In genomic region chr12:75649058-75649705, GRCm38 (mm10) we compare ENCODE assay signal across 12 mouse cellular contexts. TPM values are rescaled to one million over a fixed set of nuclear protein-coding genes. Genes with fewer than 3 reads are reported as not detected.
DNase-seq lines count a peak whose midpoint lies in the region; ATAC-seq and TF ChIP-seq lines count a peak whose summit lies in the region.
"Had no signal": no experiment of that assay in that cellular context is flagged by ENCODE, and none has a peak within 500 bp of the region (broad histone marks: within the 10 kb centered on the region; RNA-seq: fewer than 3 reads in every experiment).

No protein-coding gene starts in this region.

- DNase-seq in layer of hippocampus, adult 9-11 months: peak; percentile 51
- DNase-seq in layer of hippocampus, postnatal 36 days: no peak
- DNase-seq in brain, embryonic 14.5 days (ENCODE audit: low read depth): peak; percentile 92
- DNase-seq in midbrain, embryonic 11.5 days (ENCODE audit: low spot score, missing footprints): peak; percentile 85
- no peak for DNase-seq in liver, postnatal 0 days
- DNase-seq in spleen, adult 18-20 months: no peak
- DNase-seq: kidney, postnatal 14 days; thymus, adult 2 months had no signal

- no peak for TF ChIP-seq CTCF in brain, embryonic 14.5 days (IDR thresholded peaks at IDR 0.05; ENCODE audit: borderline replicate concordance, extremely low read depth, insufficient read depth, insufficient read length)
- TF ChIP-seq CTCF in liver, postnatal 0 days (IDR thresholded peaks at IDR 0.05; ENCODE audit: low read depth): no peak

- H3K4me2 ChIP-seq in forebrain, embryonic 16.5 days (ENCODE audit: low read length): no peak overlapping the region
- no peak overlapping the region for H3K4me2 ChIP-seq in midbrain, embryonic 11.5 days
- H3K4me2 ChIP-seq in liver, postnatal 0 days (ENCODE audit: low read depth, low read length): no peak overlapping the region
- H3K4me2 ChIP-seq: embryonic facial prominence, embryonic 12.5 days; limb, embryonic 12.5 days had no signal

- 38% methylated on average over 12 of the region's 12 CpGs for WGBS in forebrain, embryonic 16.5 days
- 46% methylated on average over 12 of the region's 12 CpGs for WGBS in midbrain, embryonic 11.5 days
- WGBS in liver, postnatal 0 days (ENCODE audit: insufficient replicate concordance): 76% methylated on average over 11 of the region's 12 CpGs

- H3K4me3 ChIP-seq in forebrain, embryonic 16.5 days (replicated peaks; ENCODE audit: low read length): no peak overlapping the region
- no peak overlapping the region for H3K4me3 ChIP-seq in midbrain, embryonic 11.5 days (ENCODE audit: low read depth, low read length)
- H3K4me3 ChIP-seq in liver, postnatal 0 days (ENCODE audit: low read depth, low read length): no peak overlapping the region
- H3K4me3 ChIP-seq: embryonic facial prominence, embryonic 12.5 days; limb, embryonic 12.5 days had no signal

- ATAC-seq in forebrain, embryonic 16.5 days: peak; percentile 94
- peak; percentile 91 for ATAC-seq in midbrain, embryonic 11.5 days (ENCODE audit: low FRiP score)
- ATAC-seq in liver, postnatal 0 days: no peak
- no peak for ATAC-seq in inflammation-experienced regulatory T-cells, adult 6 months

- H3K9ac ChIP-seq in forebrain, embryonic 16.5 days (replicated peaks; ENCODE audit: low read depth, low read length): no peak overlapping the region
- no peak overlapping the region for H3K9ac ChIP-seq in midbrain, embryonic 11.5 days (ENCODE audit: low read length)
- H3K9ac ChIP-seq in liver, postnatal 0 days (replicated peaks): no peak overlapping the region
- H3K9ac ChIP-seq: embryonic facial prominence, embryonic 12.5 days; limb, embryonic 12.5 days had no signal

- H3K36me3 ChIP-seq in forebrain, embryonic 16.5 days (ENCODE audit: control insufficient read depth, insufficient read depth): no peaks in the 10 kb centered on the region
- H3K36me3 ChIP-seq in midbrain, embryonic 11.5 days (ENCODE audit: control insufficient read depth, insufficient read depth, low read length): no peaks in the 10 kb centered on the region
- no peaks in the 10 kb centered on the region for H3K36me3 ChIP-seq in liver, postnatal 0 days (replicated peaks; ENCODE audit: insufficient read depth, low read length)
- H3K36me3 ChIP-seq: embryonic facial prominence, embryonic 12.5 days; limb, embryonic 12.5 days had no signal

- no peak for TF ChIP-seq POLR2A in brain, embryonic 14.5 days (IDR thresholded peaks at IDR 0.05; ENCODE audit: borderline replicate concordance, extremely low read depth, insufficient read depth, insufficient read length, poor library complexity, severe bottlenecking)

- H3K4me1 ChIP-seq in forebrain, embryonic 16.5 days (replicated peaks; ENCODE audit: control insufficient read depth, insufficient read depth, low read length): peaks cover 7% of the 10 kb centered on the region
- peaks cover 5% of the 10 kb centered on the region; the same call in 1 of the 2 replicates for H3K4me1 ChIP-seq in midbrain, embryonic 11.5 days (ENCODE audit: control insufficient read depth, insufficient read depth, low read length)
- no peaks in the 10 kb centered on the region for H3K4me1 ChIP-seq in liver, postnatal 0 days (ENCODE audit: insufficient read depth)
- H3K4me1 ChIP-seq: embryonic facial prominence, embryonic 12.5 days had no signal

- TF ChIP-seq EP300 in liver, postnatal 0 days (IDR thresholded peaks at IDR 0.05; ENCODE audit: low read depth): no peak

- 0 out of 2 replicates have a peak overlapping the region, but pooled peaks have one; percentile 4 for H3K27ac ChIP-seq in forebrain, embryonic 16.5 days (ENCODE audit: low read length)
- no peak overlapping the region for H3K27ac ChIP-seq in midbrain, embryonic 11.5 days (ENCODE audit: low read depth, low read length)
- H3K27ac ChIP-seq in liver, postnatal 0 days (ENCODE audit: low read depth): no peak overlapping the region
- H3K27ac ChIP-seq: embryonic facial prominence, embryonic 12.5 days; limb, embryonic 12.5 days had no signal

- H3K9me3 ChIP-seq in forebrain, embryonic 16.5 days (ENCODE audit: control insufficient read depth, low read length): no peaks in the 10 kb centered on the region
- no peaks in the 10 kb centered on the region for H3K9me3 ChIP-seq in midbrain, embryonic 11.5 days (ENCODE audit: control insufficient read depth, low read length)
- 0 out of 2 replicates have a peak, but pooled peaks cover 2% of the 10 kb centered on the region for H3K9me3 ChIP-seq in liver, postnatal 0 days (ENCODE audit: low read length)
- H3K9me3 ChIP-seq: embryonic facial prominence, embryonic 12.5 days; limb, embryonic 12.5 days had no signal

- no peaks in the 10 kb centered on the region for H3K27me3 ChIP-seq in forebrain, embryonic 16.5 days (replicated peaks; ENCODE audit: control insufficient read depth, insufficient read depth, low read length)
- H3K27me3 ChIP-seq in midbrain, embryonic 11.5 days (ENCODE audit: control insufficient read depth, insufficient read depth, low read length): no peaks in the 10 kb centered on the region
- H3K27me3 ChIP-seq in liver, postnatal 0 days (ENCODE audit: insufficient read depth, low read length): no peaks in the 10 kb centered on the region
- H3K27me3 ChIP-seq: embryonic facial prominence, embryonic 12.5 days; limb, embryonic 12.5 days had no signal

RNA-seq across cellular contexts. Expression of gene Wdr89, which starts 20.2 kb away (rescaled TPM):
- total RNA-seq in layer of hippocampus, postnatal 36 days (2021): 1 to 10 TPM; 2.8 to 3.5 TPM
- polyA plus RNA-seq in brain, embryonic 14.5 days (2012; rRNA removed): 4.9 and 7.6 TPM in 2 replicates
- polyA plus RNA-seq in forebrain, embryonic 16.5 days (2015; fragmentation: Nextera tagmentation; extraction: Ambion mirVana): 8.5 and 8.6 TPM in 2 replicates
- 10.5 and 11.1 TPM in 2 replicates for polyA plus RNA-seq in midbrain, embryonic 11.5 days (2014; fragmentation: Nextera tagmentation; extraction: Ambion mirVana)
- 4.7 and 5.1 TPM in 2 replicates for polyA plus RNA-seq in liver, postnatal 0 days (2015; fragmentation: Nextera tagmentation; extraction: Ambion mirVana)
- polyA plus RNA-seq in inflammation-experienced regulatory T-cells, adult 6 months (2017; shearing (Covaris generic)): 10 to 100 TPM; 15.7 to 29.2 (median 21.9) TPM

RNA-seq across cellular contexts. Expression of gene Ppp2r5e, which starts 53.1 kb away (rescaled TPM):
- 10 to 100 TPM; 80.4 to 82.1 TPM for total RNA-seq in layer of hippocampus, postnatal 36 days (2021)
- 36.1 and 48.3 TPM in 2 replicates for polyA plus RNA-seq in brain, embryonic 14.5 days (2012; rRNA removed)
- polyA plus RNA-seq in forebrain, embryonic 16.5 days (2015; fragmentation: Nextera tagmentation; extraction: Ambion mirVana): 22.1 and 23.8 TPM in 2 replicates
- polyA plus RNA-seq in midbrain, embryonic 11.5 days (2014; fragmentation: Nextera tagmentation; extraction: Ambion mirVana): 22.3 and 24.7 TPM in 2 replicates
- polyA plus RNA-seq in liver, postnatal 0 days (2015; fragmentation: Nextera tagmentation; extraction: Ambion mirVana): 4.9 and 6.5 TPM in 2 replicates
- polyA plus RNA-seq in inflammation-experienced regulatory T-cells, adult 6 months (2017; shearing (Covaris generic)): 1 to 10 TPM; 6.3 to 8.3 (median 7.3) TPM

Comparison
In these comparisons a context has a peak if more than half of its experiments do, and no peak if none do; other contexts are left out.
1. DNase-seq: peak in layer of hippocampus, adult 9-11 months (single experiment), brain, embryonic 14.5 days (single experiment) and midbrain, embryonic 11.5 days (single experiment); none in layer of hippocampus, postnatal 36 days (0 of 2), liver, postnatal 0 days (single experiment) and spleen, adult 18-20 months (0 of 2).
2. ATAC-seq: peak in forebrain, embryonic 16.5 days (single experiment) and midbrain, embryonic 11.5 days (single experiment); none in liver, postnatal 0 days (single experiment) and inflammation-experienced regulatory T-cells, adult 6 months (single experiment).